Mouse (Mus musculus): Measurements from ENCODE around the gene Slco3a1.

GRCm38 (mm10) chr7:74493775-74494174 lies 60.8 kb downstream of the Slco3a1 start:
- TF ChIP-seq CTCF (IDR thresholded peaks at IDR 0.05; ENCODE audit: low read depth) (no peak), EP300 (IDR thresholded peaks at IDR 0.05; ENCODE audit: low read depth) (no peak)
